Mouse (Mus musculus) midbrain, embryonic 10.5 days (tissue): ENCODE measurements around the gene Dnajc4. TPM values are rescaled to one million over a fixed set of nuclear protein-coding genes. Genes with fewer than 3 reads are reported as not detected.
A peak's percentile ranks its signal among the peaks of the same experiment; 100 is the strongest.
"Not testable (repeated sequence)": the region's sequence is repeated elsewhere in the genome, so short reads cannot be mapped to it uniquely, and the experiment has no call there.

ENCODE experiments used
- DNase-seq: peaks from one replicate; pipeline ENCODE4 v3.0.0-alpha.2; 2017; ENCODE audit warnings: low spot score
- H3K27ac ChIP-seq: fragments of 300-500 bp; sonication (generic); replicated peaks from 2 replicates; pipeline ENCODE4 v1.5.1; 2016; ENCODE audit warnings: mild to moderate bottlenecking
- H3K27me3 ChIP-seq: fragments of 300-500 bp; sonication (generic); 2 replicates; pipeline ENCODE4 v1.6.1; 2016; ENCODE audit warnings: low read depth, mild to moderate bottlenecking; ENCODE audit not compliant: poor library complexity, severe bottlenecking
- H3K36me3 ChIP-seq: fragments of 300-500 bp; sonication (generic); 2 replicates; pipeline ENCODE4 v1.6.1; 2016; ENCODE audit warnings: mild to moderate bottlenecking, moderate library complexity
- H3K4me1 ChIP-seq: fragments of 300-500 bp; sonication (generic); 2 replicates; pipeline ENCODE4 v1.6.1; 2016
- H3K4me3 ChIP-seq: fragments of 300-500 bp; sonication (generic); 2 replicates; pipeline ENCODE4 v1.5.1; 2016; ENCODE audit warnings: mild to moderate bottlenecking, moderate library complexity
- H3K9me3 ChIP-seq: fragments of 300-500 bp; sonication (generic); replicated peaks from 2 replicates; pipeline ENCODE4 v1.6.1; 2016; ENCODE audit warnings: mild to moderate bottlenecking
- WGBS: fragments of 180-500 bp; shearing (Covaris S2); methylation state at CpG from one replicate; pipeline ENCODE4 v1.1.7; 2016; 5-methylcytosine and 5-hydroxymethylcytosine counted together
- polyA plus RNA-seq: library from polyadenylated mRNA; unstranded; fragments of >200 nt; fragmentation: Nextera tagmentation; extraction: Ambion mirVana; gene quantifications from 2 replicates; pipeline ENCODE4 v1.2.1, GENCODE M21; 2016

Gene Dnajc4
- polyA plus RNA-seq, 1 experiment from 2014 or later: 20.8 TPM

GRCm38 (mm10) chr19:6991166-6991565, 1.2 kb downstream of the Dnajc4 start:
- H3K4me1 ChIP-seq: peaks cover 65% of the 10 kb centered on the region
- DNase-seq, H3K27ac ChIP-seq, H3K27me3 ChIP-seq, H3K4me3 ChIP-seq, H3K9me3 ChIP-seq, H3K36me3 ChIP-seq: not testable (repeated sequence)
- 93% methylated on average over 6 of the region's 6 CpGs for whole genome bisulfite sequencing

GRCm38 (mm10) chr19:6990712-6991111, 1.7 kb downstream of the Dnajc4 start:
- Histone ChIP-seq H3K27me3 (no peaks in the 10 kb centered on the region), H3K4me3 (no peak overlapping the region), H3K27ac (no peak overlapping the region), H3K36me3 (peaks cover 6% of the 10 kb centered on the region), H3K4me1 (peaks cover 66% of the 10 kb centered on the region), H3K9me3 (no peaks in the 10 kb centered on the region)
- WGBS: 91% methylated on average over 6 of the region's 6 CpGs
- no peak for DNase-seq

DNA sequence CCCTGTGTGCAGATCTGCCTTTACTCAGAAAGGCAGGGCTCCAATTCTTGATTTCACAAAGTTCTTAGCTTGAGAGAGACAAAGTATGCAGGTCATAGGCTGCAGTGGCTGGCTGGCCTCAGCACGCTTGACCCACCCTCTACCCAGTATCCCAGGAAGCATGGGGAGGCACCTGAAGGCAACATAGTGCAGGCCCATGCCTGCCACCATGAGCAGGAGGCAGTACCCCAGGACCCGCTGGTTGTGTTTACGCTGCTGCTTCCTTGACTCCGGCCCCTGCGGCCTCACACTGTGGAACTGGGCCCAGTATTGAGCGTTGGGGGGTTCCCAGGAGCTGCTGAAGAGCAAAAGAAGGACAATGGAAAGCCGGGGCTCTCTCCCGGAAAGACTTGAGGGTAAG, 3.1 kb downstream of the Dnajc4 start:
- 87% methylated on average over 8 of the region's 8 CpGs for WGBS
- no peaks in the 10 kb centered on the region for H3K9me3 ChIP-seq
- DNase-seq: no peak
- H3K4me1 ChIP-seq: peaks cover 56% of the 10 kb centered on the region
- H3K4me3 ChIP-seq: no peak overlapping the region
- H3K36me3 ChIP-seq: peaks cover 19% of the 10 kb centered on the region
- H3K27me3 ChIP-seq: no peaks in the 10 kb centered on the region
- no peak overlapping the region for H3K27ac ChIP-seq

DNA sequence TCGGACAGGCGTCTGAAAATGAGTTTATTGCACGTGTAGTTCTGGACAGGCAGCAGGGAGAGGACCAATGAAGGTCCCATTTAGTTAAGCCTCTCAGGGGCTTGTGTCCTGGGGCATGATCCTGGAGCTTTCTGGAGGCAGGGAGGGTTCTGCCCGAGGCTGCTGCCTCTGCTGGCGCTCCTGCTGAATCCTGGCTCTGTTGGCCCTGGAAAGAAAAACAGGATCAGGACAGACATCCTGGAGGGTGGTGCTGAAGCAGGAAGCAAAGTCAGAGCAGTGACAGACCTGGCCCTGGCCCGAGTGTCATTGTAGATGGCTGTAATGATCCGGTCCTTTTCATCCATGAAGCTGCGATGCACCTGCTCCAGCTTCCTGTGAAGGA, 4.5 kb downstream of the Dnajc4 start:
- peak overlapping the region; percentile 97 for H3K27ac ChIP-seq
- no peak for DNase-seq
- peaks cover 31% of the 10 kb centered on the region for H3K36me3 ChIP-seq
- no peaks in the 10 kb centered on the region for H3K27me3 ChIP-seq
- peaks cover 47% of the 10 kb centered on the region for H3K4me1 ChIP-seq
- H3K4me3 ChIP-seq: peak overlapping the region; percentile 94
- 5% methylated on average over 8 of the region's 8 CpGs for WGBS
- no peaks in the 10 kb centered on the region for H3K9me3 ChIP-seq

GRCm38 (mm10) chr19:6987061-6987903, 5.1 kb downstream of the Dnajc4 start, which contains the start of gene Vegfb:
Vegfb (minus strand) TSS chr19:6987651.
- H3K27ac ChIP-seq: peak within 1 kb of the TSS; percentile 97
- under 1% methylated on average over 82 of the region's 85 CpGs for WGBS
- peaks cover 43% of the 10 kb centered on the region for H3K4me1 ChIP-seq
- H3K9me3 ChIP-seq: no peaks in the 10 kb centered on the region
- H3K27me3 ChIP-seq: no peaks in the 10 kb centered on the region
- H3K36me3 ChIP-seq: peaks cover 37% of the 10 kb centered on the region
- DNase-seq: peak; percentile 75
- H3K4me3 ChIP-seq: peak within 1 kb of the TSS; percentile 94

GRCm38 (mm10) chr19:6985951-6986708, 6.2 kb downstream of the Dnajc4 start:
- Histone ChIP-seq H3K4me1 (peaks cover 39% of the 10 kb centered on the region), H3K36me3 (peaks cover 44% of the 10 kb centered on the region), H3K9me3 (no peaks in the 10 kb centered on the region), H3K27ac (0 out of 2 replicates have a peak overlapping the region, but pooled peaks have one; percentile 46), H3K27me3 (no peaks in the 10 kb centered on the region), H3K4me3 (peak overlapping the region; percentile 94)
- no peak for DNase-seq
- WGBS: 79% methylated on average over 10 of the region's 10 CpGs

GRCm38 (mm10) chr19:6985300-6985699, 7.1 kb downstream of the Dnajc4 start:
- H3K4me1 ChIP-seq: peaks cover 42% of the 10 kb centered on the region
- no peaks in the 10 kb centered on the region for H3K27me3 ChIP-seq
- no peaks in the 10 kb centered on the region for H3K9me3 ChIP-seq
- 90% methylated on average over 19 of the region's 19 CpGs for WGBS
- H3K4me3 ChIP-seq: peak overlapping the region; percentile 20; the same call in 1 of the 2 replicates
- DNase-seq: no peak
- H3K27ac ChIP-seq: 0 out of 2 replicates have a peak overlapping the region, but pooled peaks have one; percentile 23
- H3K36me3 ChIP-seq: peaks cover 44% of the 10 kb centered on the region

- peaks cover 57% of the 10 kb centered on the region for H3K4me1 ChIP-seq
- WGBS: 67% methylated on average over 5 of the region's 5 CpGs
These were observed 8.8 kb downstream of the Dnajc4 start for GRCm38 (mm10) chr19:6983621-6984020.

GRCm38 (mm10) chr19:6981465-6981864, 10.9 kb downstream of the Dnajc4 start:
- DNase-seq: no peak
- H3K4me3 ChIP-seq: peak overlapping the region; percentile 66
- no peaks in the 10 kb centered on the region for H3K9me3 ChIP-seq
- 92% methylated on average over 4 of the region's 4 CpGs for WGBS
- peaks cover 58% of the 10 kb centered on the region for H3K4me1 ChIP-seq
- H3K27me3 ChIP-seq: no peaks in the 10 kb centered on the region
- H3K27ac ChIP-seq: no peak overlapping the region
- H3K36me3 ChIP-seq: peaks cover 64% of the 10 kb centered on the region

More at GRCm38 (mm10) chr19:6983621-6984020, 8.8 kb downstream of the Dnajc4 start:
- DNase-seq: no peak
- H3K9me3 ChIP-seq: no peaks in the 10 kb centered on the region
- no peak overlapping the region for H3K4me3 ChIP-seq
- peaks cover 42% of the 10 kb centered on the region for H3K36me3 ChIP-seq
- no peak overlapping the region for H3K27ac ChIP-seq
- no peaks in the 10 kb centered on the region for H3K27me3 ChIP-seq

GRCm38 (mm10) chr19:6980381-6981093, 11.8 kb downstream of the Dnajc4 start, which contains the start of gene Fkbp2:
Fkbp2 (minus strand) TSS chr19:6980501.
- peaks cover 63% of the 10 kb centered on the region for H3K36me3 ChIP-seq
- WGBS: 2% methylated on average over 38 of the region's 38 CpGs
- H3K9me3 ChIP-seq: no peaks in the 10 kb centered on the region
- peak within 1 kb of the TSS; percentile 66 for H3K4me3 ChIP-seq
- peak within 1 kb of the TSS; percentile 97 for H3K27ac ChIP-seq
- H3K4me1 ChIP-seq: peaks cover 59% of the 10 kb centered on the region
- H3K27me3 ChIP-seq: no peaks in the 10 kb centered on the region
- DNase-seq: peak; percentile 99

DNA sequence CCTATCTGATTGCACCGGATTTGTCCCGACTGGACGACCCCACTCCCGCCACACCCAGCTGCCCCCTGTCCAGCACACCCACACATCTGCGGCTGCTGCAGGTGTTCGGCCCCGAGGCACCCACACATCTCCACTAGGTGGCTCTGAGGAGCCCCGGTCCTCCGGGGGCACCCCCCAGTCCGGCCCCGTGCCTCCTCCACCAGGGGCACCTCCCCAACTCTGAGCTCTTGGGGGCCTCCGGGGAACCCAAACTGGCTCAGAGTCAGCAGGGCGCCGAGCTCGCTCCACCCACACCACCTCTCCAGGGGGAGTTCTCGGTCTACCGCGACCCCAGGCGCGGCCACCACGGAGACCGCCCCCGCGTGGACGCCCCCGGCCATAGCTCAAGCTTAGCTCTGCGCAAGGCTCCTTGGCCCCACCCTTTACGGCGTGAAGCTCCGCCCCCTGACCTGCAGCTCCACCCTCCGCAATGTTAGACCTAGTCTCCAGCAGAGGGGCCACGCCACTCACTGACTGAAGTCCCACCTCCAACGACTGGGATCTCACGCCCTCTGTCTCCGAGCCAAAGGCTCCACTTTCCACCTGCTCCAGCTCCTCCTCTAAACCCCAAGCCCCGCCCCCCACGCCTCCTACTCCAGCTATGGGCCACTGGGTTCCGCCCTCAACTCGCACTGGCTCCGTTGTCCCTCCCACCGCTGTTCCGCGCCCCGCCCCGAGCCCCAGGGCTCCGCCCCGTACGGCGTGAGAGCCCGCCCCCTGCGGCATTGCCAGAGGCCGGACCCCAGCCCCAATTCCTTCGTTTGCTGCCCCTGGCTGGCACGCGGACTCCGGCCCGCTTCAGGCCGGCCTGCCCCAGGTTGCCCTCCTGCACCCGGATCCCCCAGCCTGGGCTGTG, 12.6 kb downstream of the Dnajc4 start:
- no peaks in the 10 kb centered on the region for H3K9me3 ChIP-seq
- WGBS: under 1% methylated on average over 59 of the region's 59 CpGs
- H3K36me3 ChIP-seq: peaks cover 55% of the 10 kb centered on the region
- H3K4me3 ChIP-seq: peak overlapping the region; percentile 66
- H3K27ac ChIP-seq: peak overlapping the region; percentile 97
- H3K4me1 ChIP-seq: peaks cover 55% of the 10 kb centered on the region
- DNase-seq: peak; percentile 100
- no peaks in the 10 kb centered on the region for H3K27me3 ChIP-seq
